Mouse (Mus musculus): ENCODE measurements around the gene Golm1.

GRCm38 (mm10) chr13:59699131-59699530 lies 23.5 kb upstream of the Golm1 start:
- TF ChIP-seq POLR2A (IDR thresholded peaks at IDR 0.05; ENCODE audit: control insufficient read depth, low read depth, low read length), result no peak
- no peak for TF ChIP-seq CTCF (IDR thresholded peaks at IDR 0.05; ENCODE audit: control insufficient read depth, insufficient read depth, insufficient replicate concordance, low read depth, low read length)
